Mouse (Mus musculus) cerebellum, postnatal 4 days (tissue): ENCODE data around the gene Mfsd4b4.
"Not testable (repeated sequence)": the region's sequence is repeated elsewhere in the genome, so short reads cannot be mapped to it uniquely, and the experiment has no call there.

Source experiments
- DNase-seq, 2 experiments: peaks; one replicate each; pipeline ENCODE4 v3.0.0; 2022; ENCODE audit warnings: low spot score in 2 of 2, mixed read lengths in 1 of 2

Gene Mfsd4b4

GRCm38 (mm10) chr10:39898874-39899371 is at the start of gene Mfsd4b4:
Mfsd4b4 (minus strand) TSS chr10:39899238.
- peak; percentile 56 to 71 for DNase-seq

DNA sequence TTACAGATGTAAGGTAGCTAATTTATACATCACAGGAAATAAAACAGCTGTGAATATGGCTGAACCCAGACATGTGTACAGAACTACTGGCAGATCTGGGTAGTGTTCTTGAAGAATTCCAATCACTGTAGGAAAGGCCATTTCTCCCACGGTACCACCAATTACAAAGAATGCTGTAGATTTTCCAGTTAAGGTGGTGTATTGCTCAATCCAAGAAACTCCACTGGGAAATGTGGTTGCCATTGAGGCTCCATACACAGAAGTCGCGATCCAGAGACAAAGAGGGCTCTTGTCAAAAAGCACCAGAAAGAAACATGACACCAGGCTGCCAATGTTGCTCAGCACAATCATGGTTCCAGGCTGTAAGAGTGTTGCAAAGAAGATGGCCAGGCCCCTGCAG is 48.2 kb upstream of the Mfsd4b4 start:
- DNase-seq: not testable (repeated sequence)

GRCm38 (mm10) chr10:39936553-39936952 is 37.5 kb upstream of the Mfsd4b4 start:
- no peak for DNase-seq

- peak in 1 of 2 experiments; percentile 10 for DNase-seq
Observed at GRCm38 (mm10) chr10:39926616-39927139, 27.6 kb upstream of the Mfsd4b4 start, which contains the start of gene Mfsd4b2. Mfsd4b2 (minus strand) TSS chr10:39926923.

- DNase-seq: not testable (repeated sequence)
Observed at GRCm38 (mm10) chr10:39924556-39924955, 25.5 kb upstream of the Mfsd4b4 start.

- no peak for DNase-seq
Observed at GRCm38 (mm10) chr10:39912616-39913015, 13.6 kb upstream of the Mfsd4b4 start.

DNA sequence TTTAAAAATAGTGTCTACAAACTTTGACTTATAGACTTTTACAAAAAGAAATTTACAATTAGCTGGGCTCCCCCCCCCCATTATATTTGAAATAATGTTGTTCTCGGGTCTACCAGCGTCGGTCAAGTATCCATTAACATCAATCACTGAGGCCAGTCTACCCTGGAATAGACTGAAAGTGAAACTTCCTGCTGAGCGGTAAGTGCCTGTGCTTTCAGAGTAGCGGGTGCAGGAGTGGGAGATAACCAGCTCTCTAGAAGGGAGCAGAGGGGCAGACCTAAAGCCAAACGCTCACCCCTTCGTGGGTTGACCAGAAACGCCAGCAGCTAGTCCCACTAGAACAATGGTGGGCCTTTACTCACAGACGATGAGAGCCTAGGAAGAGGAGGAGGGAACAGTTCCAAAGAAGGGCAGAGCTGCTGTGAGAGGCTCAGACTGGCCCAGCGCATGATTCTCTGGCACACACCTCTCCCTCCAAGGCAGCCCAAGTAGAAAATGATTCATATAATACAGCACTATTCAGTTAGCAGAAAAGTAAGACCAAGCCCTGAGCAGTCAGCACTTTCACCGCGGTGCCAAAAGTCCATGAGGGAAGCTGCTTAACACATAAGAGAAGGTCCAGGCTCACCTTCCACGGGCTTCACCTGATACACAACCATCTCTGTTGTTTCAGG is 9.9 kb upstream of the Mfsd4b4 start:
- DNase-seq: no peak

- DNase-seq: no peak
Observed at GRCm38 (mm10) chr10:39906799-39907658, 8.0 kb upstream of the Mfsd4b4 start.

DNA sequence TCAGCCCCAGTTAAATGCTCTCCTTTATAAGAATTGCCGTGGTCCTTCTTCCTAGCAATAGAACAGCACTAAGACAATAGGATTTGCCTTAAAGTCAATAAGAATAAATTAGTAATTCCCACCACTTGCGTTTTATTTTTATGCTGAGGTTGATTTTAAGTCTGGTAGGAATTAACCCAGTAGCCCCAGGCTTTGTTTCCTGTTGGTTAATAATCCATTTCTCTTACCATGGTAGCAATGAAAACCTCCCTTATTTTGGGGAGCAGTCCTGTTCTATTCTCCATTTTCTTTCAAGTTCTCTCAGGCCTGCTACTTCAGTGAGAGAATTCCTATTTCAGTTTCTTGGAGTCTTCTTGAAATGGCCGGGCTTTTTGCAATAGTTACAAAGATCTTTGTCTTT is 5.2 kb upstream of the Mfsd4b4 start:
- DNase-seq: no peak

- no peak for DNase-seq
Observed at GRCm38 (mm10) chr10:39896503-39896902, 2.5 kb downstream of the Mfsd4b4 start.

GRCm38 (mm10) chr10:39893702-39894697 is 5.0 kb downstream of the Mfsd4b4 start:
- no peak for DNase-seq

DNA sequence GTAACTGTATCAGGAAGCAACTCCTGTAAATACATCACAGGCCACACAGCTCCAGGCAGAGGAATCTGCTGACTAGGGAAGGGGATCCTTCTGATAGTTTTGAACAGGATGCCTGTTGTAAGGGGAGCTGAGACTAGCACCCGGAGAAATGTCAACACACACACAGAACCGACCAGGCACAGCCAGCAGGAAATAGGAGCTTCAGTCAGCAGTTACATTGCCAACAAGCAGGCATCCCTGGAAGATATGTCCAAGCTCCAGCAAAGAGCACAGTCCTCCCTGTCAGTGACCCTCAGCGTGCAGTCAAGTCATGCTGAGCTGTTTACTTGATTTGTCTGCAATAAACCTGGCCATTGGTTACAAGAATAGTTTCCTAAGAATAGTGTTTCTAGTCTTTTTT is 10.4 kb downstream of the Mfsd4b4 start:
- DNase-seq: no peak

DNA sequence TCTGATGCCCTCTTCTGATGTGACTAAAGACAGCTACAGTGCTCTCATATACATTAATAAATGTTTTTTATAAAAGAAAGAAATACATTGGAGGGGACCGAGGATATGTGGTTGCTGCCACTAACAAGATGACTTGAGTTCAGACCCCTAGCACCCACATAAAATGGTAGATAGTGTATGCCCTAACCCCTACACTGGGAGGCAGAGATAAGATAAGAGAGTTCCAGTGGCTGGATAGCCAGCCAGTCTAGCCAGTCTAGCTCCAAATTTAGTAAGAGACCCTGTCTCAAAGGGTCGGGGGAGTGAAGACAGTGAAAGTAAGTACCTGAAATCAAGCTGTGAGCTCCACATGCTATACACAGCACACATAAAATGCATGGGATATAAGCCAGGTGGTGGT is 33.5 kb downstream of the Mfsd4b4 start:
- DNase-seq: no peak

GRCm38 (mm10) chr10:39842621-39843020 is 56.4 kb downstream of the Mfsd4b4 start:
- DNase-seq: no peak
